Mouse (Mus musculus): ENCODE results near the gene Adnp.
"Not testable (repeated sequence)": the region's sequence is repeated elsewhere in the genome, so short reads cannot be mapped to it uniquely, and the experiment has no call there.

The Adnp gene

DNA sequence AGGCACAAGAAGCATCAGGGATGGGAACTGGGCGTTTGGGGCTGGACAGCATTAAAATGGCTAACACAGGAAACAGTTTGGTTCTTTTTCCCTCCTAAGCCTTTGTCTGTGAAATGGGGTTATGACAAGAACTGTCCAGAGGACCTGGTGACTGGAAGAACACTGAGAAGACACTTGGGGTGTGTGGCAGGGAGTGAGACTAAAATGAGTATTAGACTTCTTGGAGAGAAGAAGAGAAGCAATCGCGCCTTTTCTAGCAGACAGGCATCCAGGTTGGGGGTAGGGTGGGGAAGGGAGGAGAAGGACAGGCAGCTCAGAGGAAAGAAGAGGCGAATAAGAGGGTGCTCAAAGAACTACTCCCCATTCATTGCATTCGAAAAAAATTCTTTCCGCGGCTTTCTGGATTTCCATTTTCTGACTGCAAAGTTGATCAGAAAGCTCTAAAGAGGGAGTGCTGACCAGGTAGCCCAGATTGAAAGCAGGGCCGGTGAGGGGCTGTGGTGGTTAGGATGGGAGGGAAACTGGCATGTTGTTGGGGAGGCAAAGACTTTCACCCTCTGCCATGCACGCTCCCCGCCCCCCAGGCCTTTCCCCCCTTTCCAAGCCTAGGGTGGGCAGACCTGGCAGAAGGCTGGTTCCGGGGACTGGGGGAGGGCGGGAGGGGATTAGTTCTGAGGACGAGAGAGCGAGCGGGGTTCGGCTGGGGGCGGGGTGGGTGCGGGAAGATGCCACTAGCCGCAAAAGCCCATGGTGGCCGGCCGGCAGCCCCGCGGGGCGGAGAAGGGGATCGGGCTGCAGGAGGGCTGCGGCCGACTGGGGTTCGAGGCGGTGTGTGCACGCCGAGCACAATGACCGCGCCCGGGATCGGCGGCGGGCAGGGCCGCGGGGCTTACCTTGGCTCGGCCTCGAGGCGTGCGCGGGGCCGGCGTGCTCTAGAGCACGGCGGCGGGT is 956 bp downstream of the Adnp start:
- peak; percentile 14 for DNase-seq

DNA sequence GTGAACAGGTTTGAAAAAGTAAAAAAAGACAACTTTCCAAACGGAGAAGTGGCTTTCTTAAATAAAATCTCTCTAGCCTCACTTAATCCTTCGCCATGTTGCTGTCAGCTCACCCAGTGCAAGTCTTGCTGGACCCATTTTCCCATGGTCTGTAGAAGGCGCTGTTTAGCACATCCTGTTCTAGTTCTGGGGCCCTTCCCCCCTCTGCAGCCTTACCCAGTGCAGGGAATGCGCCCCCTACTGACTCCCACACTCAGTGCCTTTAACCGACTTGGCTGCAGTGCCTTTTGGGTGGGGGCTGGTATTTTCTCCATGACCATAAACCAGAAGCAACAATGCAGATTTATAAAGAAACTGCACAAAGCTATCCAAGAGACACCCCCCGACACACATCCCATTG is 1.6 kb downstream of the Adnp start:
- peak; percentile 92 for DNase-seq

DNA sequence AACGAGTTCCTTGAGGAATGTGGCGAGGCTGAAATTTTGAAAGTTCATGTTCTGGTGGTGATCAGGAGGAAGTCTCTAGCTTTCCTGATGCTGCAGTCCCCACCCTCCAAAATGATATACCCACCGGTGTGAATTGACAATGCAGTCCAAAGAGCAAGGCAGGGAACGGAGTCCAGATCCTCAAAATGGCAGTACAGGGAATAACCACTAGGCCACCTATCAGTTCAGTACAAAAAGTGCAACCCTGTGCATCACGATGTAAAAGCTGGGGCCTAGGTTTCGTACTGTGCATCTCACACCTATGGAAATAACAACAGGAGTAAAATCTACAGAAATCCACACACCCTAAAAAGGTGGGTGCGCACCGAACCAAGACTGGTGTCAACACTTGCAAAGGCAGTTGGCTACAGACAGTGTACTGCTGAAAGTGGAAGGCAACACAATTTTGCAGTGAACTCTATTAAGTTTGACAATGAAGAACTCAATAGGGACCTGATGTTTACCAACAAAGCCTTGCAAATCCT is 2.4 kb downstream of the Adnp start:
- no peak for DNase-seq

DNA sequence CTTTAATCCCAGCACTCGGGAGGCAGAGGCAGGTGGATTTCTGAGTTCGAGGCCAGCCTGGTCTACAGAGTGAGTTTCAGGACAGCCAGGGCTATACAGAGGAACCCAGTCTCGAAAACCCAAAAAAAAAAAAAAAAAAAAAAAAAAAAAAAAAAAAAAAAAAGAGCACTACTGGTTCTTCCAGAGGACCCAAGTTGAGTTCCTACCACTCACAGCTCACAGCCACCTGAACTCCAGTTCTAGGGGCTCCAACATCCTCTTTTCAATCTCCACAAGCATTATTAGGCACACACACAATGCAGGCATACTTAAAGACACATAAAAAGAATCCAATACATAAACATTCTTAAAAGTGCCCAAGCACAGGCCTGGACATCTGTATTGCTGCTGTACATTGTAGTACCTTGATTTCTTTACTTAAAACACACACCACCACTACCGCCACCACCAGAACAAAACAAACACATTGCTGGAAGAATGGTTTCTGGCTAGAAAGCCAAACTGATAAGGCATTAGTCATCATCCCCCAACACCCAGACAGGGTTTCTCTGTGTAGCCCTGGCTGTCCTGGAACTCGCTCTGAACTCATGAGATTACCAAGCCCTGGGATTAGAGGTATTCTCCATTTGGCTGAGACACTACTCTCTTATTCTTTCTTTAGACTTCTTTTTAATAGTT is 6.8 kb downstream of the Adnp start:
- no peak for DNase-seq

DNA sequence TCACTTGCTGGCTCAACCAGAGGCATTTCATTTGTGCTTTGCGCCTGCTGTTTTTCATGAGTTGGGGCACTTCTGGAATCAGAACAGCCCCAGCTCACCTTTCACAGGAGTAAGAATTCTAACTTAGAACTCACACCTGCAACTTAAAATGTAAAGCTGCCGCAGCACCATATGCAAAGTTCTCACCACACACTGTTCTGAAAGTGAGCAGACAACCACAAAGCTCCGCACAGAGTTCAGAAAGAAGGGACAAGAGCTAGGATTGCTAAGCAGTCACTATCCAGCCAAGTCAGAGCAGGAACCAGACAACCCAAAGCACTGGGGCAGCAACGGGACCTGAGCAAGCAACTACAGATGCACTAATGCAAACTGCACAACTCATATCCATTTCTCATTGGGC is 7.4 kb downstream of the Adnp start:
- no peak for DNase-seq

DNA sequence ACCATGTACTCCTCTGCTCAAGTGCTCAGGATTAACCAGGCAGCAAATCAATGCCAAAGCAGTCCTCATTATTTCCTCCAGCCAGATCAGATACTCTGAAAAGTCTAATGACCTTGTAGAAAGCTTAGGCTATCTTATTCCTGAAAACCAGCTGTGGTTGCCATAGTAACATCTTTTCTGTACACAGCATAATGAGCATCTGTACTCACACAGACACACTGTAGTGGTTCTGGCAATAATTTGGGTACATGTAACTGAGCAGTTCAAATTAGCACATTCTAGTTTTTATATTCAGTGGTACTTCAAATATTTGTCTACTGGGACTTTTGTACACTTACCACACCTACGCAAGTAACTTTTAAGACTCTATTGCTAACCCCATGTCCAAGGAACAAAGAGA is 8.5 kb downstream of the Adnp start:
- DNase-seq = no peak

DNA sequence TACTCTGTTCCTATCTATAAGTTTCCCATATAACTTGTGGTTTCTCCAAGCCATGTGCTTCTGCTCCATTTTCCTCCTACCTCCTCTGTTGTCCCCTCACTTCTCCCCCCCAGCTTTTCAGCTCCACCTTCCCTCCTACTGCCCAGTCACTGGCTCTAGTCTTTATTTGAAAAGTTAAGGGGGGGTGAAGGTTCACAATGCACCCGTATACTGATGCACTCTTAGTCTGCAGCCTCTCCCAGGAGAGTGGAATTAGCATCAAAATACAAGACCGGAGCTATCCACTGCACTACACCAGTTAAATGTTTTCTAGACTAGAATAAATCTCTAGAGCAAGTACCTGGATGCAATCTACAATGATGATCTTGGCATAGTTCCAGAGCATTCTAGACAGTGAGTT is 11.2 kb downstream of the Adnp start:
- DNase-seq = no peak

DNA sequence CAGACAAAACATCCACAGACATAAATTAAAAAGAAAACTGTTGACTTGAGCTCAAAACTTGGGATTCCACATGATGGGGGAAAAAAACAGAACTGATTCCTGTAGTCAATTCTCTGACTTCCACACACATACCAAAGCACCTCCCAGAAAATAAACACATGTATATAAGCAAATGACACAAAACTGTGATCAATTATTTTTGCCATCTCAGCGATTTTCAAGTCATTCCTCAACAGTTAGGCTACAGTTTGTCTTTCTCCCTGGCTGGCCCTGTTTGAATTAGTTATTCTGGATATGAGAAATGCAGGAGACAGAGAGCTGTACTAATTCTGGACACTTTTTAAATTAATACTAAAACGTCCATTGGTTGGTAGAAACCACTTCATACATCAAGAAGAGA is 13.2 kb downstream of the Adnp start:
- no peak for DNase-seq

DNA sequence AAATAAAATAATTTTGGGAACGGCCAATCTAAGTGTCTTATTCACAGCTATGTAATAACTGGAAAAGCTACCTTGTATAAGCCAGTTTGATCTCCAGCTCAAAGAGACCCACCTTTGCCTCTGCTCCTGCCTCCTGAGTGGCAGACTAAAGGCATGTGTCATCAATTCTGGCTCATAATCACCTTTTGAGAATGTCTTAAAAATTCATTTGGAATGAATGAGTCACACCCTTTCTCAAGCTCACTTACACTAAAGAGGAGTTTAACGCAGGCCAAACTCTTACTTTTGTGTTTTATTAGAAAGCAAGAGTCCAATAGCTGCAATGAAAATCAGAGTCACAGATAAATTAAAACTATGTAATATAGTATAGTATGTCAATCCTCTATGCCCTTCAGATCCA is 15.1 kb downstream of the Adnp start:
- DNase-seq = no peak

DNA sequence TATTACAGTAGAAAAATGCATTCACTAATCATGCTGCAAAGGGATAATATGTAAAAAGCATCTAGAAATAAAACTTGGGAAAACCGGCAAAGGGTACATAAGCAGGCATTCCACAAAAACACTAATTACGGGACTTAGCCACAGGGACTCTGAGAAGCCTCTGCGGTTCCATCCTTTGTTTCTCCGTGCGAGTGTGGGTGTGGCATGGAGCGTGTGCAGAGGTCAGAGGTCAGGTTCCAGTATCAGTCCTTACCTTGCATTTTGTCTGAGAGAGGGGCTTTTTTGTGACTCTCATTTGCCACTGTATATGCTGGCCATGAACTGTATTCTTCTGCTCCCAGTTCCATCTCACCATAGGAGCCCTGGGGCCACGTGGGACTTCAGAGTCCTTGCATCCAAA is 31.0 kb downstream of the Adnp start:
- DNase-seq = no peak

DNA sequence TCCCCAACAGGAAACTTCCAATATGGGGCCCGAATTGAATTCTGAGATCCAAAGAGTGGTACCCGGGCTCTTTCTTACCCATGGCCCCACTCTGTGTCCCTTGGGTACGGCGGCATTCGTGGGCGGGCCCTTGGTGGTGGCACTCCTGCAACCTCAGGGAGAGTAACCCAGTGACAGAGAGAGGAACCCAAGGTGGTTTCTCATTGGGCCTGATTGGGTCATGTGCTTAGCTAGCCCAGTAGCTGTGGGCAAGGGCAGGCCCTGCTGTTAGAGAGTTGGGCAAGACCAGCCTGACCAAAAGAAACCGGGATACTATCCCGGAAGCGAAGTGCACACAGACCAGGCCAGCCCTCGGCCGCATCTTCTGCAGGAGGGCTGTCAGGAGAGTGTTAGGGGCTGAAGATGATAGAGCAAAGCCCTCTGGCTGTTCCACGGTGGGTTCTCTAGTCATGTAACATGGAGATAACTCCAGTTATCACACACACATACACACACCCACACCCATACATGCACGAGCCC is 36.7 kb downstream of the Adnp start:
- peak; percentile 73 for DNase-seq

DNA sequence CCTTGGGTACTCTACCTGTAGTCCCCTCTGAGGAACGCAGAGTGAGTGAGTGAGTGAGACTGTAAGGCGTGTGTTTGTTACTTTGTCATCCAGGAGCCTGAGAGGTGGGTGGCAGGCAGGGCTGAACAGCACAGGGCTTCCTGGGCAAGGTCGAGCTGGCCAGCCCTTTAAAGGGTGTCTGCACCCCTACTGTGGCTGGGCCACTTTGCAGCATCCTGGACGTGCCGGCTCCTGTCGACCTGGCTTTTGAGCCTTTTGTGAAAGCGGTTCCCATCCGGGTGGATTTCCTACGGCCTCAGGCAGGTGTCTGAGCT is 37.2 kb downstream of the Adnp start:
- DNase-seq = no peak

DNA sequence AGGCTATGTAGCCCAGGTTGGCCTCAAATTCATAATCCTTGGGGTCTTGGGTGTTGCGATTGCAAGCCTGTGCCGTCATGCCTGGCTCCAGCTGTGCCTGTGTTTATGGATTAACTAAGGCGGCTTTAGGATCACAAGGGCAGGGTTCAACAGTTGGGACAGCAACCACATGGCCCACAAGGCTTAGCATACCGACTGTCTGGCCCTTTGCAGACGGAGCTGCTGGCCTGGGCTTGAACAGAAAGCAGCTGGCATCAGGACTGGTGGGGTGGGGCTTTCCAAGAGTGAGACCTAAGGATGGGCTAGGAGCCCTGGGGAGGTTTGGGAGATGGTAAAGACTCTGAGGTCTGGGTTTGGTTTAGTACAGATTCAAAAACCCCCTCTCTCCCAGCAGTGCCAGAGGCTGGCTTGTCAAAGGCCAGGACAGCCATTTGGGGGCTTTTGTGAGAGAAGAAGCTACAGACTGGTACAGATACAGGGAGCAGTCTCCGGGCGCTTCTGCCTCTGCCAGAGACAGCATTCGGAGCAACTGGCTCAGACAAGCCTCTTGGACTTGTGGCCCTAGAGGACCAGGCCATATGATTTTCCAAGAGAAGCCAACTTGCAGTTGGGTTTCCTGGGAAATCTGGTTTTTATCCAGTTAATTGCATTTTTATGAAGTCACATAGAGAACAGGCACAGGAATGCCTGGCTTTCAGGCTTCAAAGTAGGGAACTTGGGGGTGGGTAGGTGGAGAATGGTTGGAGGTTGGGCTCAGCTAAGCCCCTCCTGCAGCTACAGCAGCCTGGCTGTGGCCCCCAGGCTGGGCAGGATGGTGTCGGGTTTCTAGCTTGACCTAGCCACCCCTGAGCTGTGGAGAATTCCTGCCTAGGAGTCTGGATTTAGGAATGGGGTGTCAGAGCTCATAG is 37.8 kb downstream of the Adnp start:
- peak; percentile 24 for DNase-seq

DNA sequence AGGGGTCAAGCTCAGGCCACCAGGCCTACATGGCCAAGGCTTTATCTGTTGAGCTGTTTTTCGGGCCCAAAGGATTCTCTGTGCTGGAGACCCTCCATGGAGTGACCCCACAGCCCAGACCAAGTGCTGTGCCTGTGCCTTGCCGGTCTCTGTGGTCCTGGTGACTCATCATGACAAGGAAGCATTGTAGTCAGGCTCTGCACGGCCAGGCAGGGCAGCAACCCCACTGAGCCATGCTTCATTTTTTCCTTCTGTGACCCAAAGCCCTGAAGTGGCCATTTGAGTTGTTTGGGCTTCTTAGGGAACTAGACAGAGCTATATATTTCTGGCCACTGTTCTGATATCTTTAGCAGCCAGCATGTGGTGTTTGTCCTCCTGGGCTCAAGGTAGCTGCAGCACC is 39.1 kb downstream of the Adnp start:
- DNase-seq = no peak

DNA sequence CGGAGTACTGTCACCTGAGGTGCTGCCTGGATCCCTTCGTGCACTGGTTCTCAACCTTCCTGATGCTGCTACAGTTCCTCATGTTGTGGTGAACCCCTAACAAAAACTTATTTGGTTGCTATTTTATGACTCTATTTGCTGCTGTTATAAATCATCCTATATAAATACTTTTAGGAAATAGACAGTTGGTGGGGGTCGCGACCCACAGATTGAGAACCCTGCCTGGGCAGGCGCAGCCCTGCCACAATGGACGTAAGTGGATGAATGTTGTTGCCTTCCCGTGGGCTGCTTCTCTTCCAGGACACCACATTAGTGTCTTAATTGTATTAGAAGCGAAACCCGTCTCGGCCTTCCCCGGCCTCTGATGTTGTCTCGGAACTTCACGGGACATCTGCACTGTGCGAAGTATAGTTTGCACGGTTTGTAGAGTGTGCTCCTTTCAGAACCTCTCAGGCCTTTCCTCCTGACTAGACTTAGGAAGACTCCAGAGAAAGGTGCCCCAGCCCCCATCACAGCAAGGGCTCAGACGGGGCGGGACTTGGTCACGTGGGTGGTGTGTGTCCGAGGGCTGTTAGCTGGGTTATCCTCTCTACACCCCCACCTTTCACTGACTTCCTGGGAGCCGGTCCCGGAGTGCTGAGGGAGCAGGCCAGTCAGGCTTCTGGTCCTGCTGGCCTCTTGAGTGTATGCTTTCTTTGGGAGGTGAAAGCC is 40.0 kb downstream of the Adnp start:
- DNase-seq = peak; percentile 31

DNA sequence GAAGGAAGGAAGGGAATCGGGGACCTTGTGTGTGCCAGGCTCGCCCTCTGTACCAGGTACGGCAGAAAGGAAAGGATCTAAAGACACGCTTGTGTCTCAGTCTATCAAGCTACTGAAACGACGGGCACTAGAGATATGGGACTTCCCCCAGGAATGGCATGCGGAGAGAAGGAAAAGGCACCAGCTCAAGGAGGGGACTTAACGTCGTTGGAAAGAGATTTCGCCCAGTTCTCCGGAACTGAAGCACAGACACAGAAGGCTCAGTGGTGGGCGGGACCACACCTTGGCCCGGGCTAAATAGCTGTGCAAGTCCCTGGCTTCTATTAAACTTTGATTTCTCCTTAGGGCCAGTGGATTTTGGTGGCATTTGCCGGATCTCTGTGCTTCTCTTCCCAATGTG is 44.9 kb downstream of the Adnp start:
- no peak for DNase-seq

DNA sequence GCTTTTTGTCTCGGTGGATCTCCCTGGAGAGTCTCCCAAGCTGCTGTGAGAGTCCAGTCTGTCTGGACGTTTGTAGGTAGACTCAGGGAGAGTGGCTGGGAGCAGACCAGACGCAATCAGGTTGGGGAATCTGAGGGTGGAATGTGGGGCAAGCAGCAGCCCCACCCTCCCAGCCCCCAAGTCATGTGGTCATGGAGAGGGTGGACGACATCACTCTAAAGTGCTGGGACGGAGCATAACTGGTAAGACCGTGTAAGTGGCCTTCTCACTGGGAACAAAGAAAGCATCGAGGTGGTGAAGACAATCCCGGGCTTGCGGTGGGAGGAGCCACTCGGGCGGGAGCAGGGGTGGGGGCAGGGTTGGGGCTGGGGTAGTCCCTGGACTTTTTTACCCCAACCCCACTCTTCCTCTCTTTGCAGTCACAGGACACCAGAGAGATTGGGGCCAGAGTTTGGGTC is 45.4 kb downstream of the Adnp start:
- no peak for DNase-seq

DNA sequence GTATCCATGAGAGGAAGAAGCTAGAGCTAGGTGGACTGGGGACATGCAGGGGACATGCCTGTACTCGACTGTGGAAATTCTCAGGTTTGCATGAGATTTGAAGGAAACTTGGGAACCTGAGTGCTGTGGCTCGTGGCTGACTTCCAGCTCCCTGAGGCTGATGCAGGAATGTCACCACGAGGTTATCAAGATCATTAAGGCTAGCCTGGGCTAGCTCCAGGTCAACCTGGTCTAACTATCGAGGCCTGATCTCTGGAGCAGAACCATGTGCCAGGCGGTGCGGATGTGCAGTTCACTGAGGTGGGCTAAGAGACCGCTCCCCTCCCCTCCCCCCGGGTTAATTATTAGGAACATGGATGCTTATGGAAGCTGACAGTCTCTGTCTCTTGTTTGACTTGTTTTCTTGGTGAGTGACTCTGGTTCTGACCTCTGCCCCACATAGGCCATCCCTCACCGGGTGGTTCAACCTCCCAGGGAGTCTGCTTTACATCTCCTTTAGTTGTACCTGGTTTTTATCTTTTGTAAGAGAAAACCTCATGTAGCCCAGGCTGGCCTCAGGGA is 46.5 kb downstream of the Adnp start:
- DNase-seq = no peak

DNA sequence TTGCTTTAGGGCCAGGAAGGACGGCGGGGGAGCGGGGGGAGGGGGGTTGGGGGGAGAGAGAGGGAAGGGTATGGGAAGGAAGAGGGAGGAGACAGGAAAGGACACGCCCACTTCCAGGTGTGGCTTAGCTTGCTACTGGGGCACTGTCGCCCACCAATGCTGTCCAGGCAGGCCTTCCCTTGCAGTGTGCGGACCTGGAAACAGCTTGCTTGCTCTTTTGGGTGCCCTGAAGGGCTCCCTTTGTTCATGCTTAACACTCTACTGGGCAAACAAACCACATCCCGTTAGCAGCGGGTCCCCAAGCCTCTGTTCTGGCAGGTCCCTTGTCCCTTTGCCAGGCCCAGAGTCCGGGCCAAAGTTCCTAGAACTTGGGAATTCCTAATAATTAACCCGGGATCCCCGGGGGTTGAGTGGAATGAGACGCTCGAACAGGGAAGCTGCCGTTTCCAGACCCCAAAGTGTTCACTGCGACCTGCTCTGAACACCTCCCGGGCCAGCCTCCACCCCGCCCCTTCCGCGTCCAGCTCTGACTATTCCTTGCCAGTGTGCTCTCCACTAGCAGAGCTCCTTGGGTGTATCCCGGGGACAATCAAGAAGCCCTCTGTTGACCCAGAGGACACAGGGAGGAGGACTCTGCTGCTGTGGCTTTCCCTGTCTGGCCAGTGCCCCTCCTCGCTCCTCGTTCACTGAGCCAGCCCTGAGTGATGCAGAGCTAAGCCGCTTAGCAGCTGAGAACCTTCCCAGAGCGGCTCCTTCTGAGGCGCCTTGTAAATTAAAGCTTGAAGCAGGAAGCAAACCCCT is 47.8 kb downstream of the Adnp start:
- peak; percentile 59 for DNase-seq

DNA sequence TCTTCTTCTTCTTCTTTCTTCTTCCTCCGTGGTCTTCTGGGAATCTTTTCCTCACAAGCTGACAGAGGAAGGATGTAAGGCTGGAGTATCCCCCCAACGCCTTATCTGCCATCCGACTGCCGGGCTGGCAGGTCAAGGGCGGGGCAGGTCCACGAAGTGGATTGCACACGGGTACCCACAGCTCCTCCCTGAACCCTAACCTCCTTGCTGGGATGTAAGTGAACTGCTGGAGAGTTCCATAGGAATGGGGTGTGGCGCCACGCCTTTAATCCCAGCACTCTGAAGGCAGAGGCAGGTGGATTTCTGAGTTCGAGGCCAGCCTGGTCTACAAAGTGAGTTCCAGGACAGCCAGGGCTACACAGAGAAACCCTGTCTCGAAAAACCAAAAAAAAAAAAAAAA is 48.9 kb downstream of the Adnp start:
- DNase-seq = not testable (repeated sequence)

DNA sequence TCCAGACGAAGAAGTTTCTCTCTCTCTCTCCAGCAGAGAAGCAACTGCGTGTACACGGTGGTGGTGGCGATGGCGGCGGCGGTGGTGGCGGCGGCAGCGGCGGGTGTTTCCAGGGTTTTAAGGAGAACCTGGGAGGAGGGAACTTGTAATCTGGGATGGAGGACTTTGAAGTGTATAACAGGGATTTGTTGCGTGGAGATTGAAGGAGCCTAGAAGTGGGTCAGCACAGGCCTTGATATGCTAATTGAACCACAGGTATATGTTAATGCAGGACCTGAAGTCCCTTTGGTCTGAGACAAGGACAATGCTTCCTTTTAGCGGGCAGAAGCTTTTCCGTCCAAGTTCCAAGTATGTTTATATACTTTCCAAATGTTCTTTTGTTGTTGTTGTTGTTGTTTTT is 50.6 kb downstream of the Adnp start:
- no peak for DNase-seq
